Mouse (Mus musculus) kidney, adult 2 months (tissue): ENCODE measurements at regions not wholly inside any gene's neighbourhood (a gene's known extent, or its start where the extent isn't known, plus 50 kb on each side); places are given as distances from the start of the nearest gene placed in this dataset.

ENCODE experiments used
- CTCF ChIP-seq: fragments of 200-500 bp; conservative IDR thresholded peaks from 2 replicates; pipeline ENCODE4 v1.5.1; 2011; ENCODE audit warnings: low read depth, mild to moderate bottlenecking, control low read depth, low read length, moderate library complexity, mixed read lengths; ENCODE audit not compliant: insufficient read depth, insufficient read length
- POLR2A ChIP-seq: fragments of 200-500 bp; IDR thresholded peaks from one replicate; pipeline ENCODE4 v1.6.1; 2011; ENCODE audit warnings: low read depth, low read length, control low read depth

DNA sequence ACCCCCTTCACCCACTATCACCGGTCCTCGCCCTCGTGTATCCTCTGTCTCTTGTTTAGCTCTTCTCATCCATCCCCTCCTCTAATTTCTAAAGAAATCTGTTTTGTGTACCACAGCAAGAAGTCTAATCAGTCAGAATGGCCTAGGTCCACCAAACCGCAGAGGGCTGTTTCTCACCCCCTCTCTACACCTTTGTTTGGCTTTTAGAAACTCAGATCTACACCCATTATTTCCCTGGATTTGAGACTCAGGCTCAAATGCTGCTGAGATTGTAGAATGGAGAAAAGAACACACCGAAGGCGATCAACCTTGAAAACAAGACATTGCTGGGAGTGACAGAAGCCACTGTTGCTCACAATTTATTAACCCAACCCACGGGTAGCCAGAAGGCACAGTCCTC is 52.7 kb upstream of the Lpp start:
- TF ChIP-seq CTCF (no peak), POLR2A (no peak)
